In the genomic region with DNA sequence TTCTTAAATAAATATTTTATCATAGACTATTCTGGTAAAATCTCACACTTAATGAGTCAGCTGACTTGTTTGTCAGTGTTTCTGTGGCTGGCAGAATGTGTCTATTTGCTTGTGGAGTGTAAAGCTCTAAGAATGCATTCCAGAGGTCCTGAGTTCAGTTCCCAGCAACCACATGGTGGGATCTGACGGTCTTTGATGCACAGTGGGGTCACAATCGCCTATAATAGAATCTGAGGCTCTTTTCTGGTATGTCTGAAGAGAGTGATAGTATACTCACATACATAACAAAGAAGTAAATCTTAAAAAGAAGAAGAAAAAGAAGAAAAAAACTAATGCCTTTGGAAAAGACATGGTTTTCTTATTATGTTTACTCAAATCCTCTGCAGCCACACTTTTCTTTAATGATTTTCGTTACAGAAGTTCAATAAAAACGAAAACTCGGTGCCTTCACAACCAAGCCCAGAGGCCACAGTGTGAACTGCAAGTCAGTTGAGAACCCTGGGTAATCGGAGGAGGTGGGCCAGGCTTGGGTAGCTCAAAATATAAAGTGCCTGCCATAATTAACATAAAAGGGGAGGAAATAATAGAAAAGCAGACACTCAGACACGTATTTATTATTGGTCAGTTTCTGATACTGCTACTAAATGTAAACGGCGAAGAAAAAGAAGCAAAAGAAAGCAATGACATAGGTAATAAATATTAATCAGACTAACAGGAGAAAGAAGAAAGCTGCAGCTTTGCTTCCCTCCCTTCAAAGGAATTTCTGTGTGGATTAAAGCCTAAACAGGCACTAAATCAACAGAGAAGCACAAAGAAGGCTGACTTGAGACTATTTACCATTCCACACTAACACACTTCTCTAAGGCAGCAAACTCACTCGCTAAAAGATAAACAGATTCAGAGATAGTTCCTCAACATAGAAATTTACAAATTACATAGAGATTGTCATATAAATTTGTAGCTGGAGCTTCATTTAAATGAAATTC, we compare ENCODE assay signal across 17 mouse cellular contexts.
DNase-seq lines count a peak whose midpoint lies in the region; ATAC-seq and TF ChIP-seq lines count a peak whose summit lies in the region.
"Had no signal": no experiment of that assay in that cellular context is flagged by ENCODE, and none has a peak within 500 bp of the region (broad histone marks: within the 10 kb centered on the region; RNA-seq: fewer than 3 reads in every experiment).

No protein-coding gene starts in this region.

- ATAC-seq in forebrain, embryonic 14.5 days: 0 out of 2 replicates have a peak, but pooled peaks have one; percentile 48
- no peak for ATAC-seq in midbrain, postnatal 0 days (ENCODE audit: low FRiP score)
- ATAC-seq in neural tube, embryonic 13.5 days (ENCODE audit: low read depth): peak; percentile 74; the same call in 1 of the 2 replicates
- ATAC-seq: hindbrain, postnatal 0 days had no signal

- no peak overlapping the region for H3K4me3 ChIP-seq in forebrain, embryonic 14.5 days (ENCODE audit: low read depth, low read length)
- H3K4me3 ChIP-seq in forebrain, embryonic 10.5 days: no peak overlapping the region
- H3K4me3 ChIP-seq in midbrain, embryonic 10.5 days: no peak overlapping the region
- no peak overlapping the region for H3K4me3 ChIP-seq in midbrain, postnatal 0 days (ENCODE audit: low read depth, low read length)
- no peak overlapping the region for H3K4me3 ChIP-seq in neural tube, embryonic 13.5 days
- H3K4me3 ChIP-seq: embryonic facial prominence, embryonic 13.5 days; heart, adult 2 months; kidney, embryonic 15.5 days had no signal

- DNase-seq in forebrain, embryonic 14.5 days (ENCODE audit: low spot score): no peak
- DNase-seq in forebrain, embryonic 10.5 days (ENCODE audit: extremely low spot score, low spot score): no peak
- peak; percentile 32 for DNase-seq in midbrain, embryonic 10.5 days (ENCODE audit: low spot score)
- no peak for DNase-seq in midbrain, postnatal 0 days (ENCODE audit: low spot score)
- DNase-seq in embryo, embryonic 9.5 days (ENCODE audit: extremely low spot score): peak; percentile 29
- DNase-seq in adrenal gland, postnatal 25 days: no peak
- DNase-seq in B cell, adult 2 months: no peak
- DNase-seq: cerebellum, postnatal 14 days; heart, adult 2 months; lung, adult 18-20 months; right cerebral cortex, postnatal 4 days; thymus, adult 18-20 months had no signal

- WGBS in forebrain, embryonic 14.5 days: 43% methylated on average over 10 of the region's 10 CpGs
- 59% methylated on average over 10 of the region's 10 CpGs for WGBS in forebrain, embryonic 10.5 days
- 38% methylated on average over 10 of the region's 10 CpGs for WGBS in midbrain, embryonic 10.5 days
- 28% methylated on average over 10 of the region's 10 CpGs for WGBS in midbrain, postnatal 0 days
- 21% methylated on average over 10 of the region's 10 CpGs for WGBS in neural tube, embryonic 13.5 days

- no peak overlapping the region for H3K4me2 ChIP-seq in forebrain, embryonic 14.5 days (ENCODE audit: low read length)
- H3K4me2 ChIP-seq in midbrain, postnatal 0 days (ENCODE audit: low read depth, low read length, poor library complexity, severe bottlenecking): no peak overlapping the region
- H3K4me2 ChIP-seq in neural tube, embryonic 13.5 days: no peak overlapping the region
- H3K4me2 ChIP-seq: embryonic facial prominence, embryonic 13.5 days; kidney, embryonic 15.5 days had no signal

- H3K27me3 ChIP-seq in forebrain, embryonic 14.5 days (replicated peaks; ENCODE audit: control insufficient read depth, insufficient read depth, low read length): no peaks in the 10 kb centered on the region
- H3K27me3 ChIP-seq in forebrain, embryonic 10.5 days (ENCODE audit: poor library complexity, severe bottlenecking): no peaks in the 10 kb centered on the region
- H3K27me3 ChIP-seq in midbrain, embryonic 10.5 days (ENCODE audit: low read depth, poor library complexity, severe bottlenecking): no peaks in the 10 kb centered on the region
- no peaks in the 10 kb centered on the region for H3K27me3 ChIP-seq in midbrain, postnatal 0 days (ENCODE audit: insufficient read depth, low read length)
- no peaks in the 10 kb centered on the region for H3K27me3 ChIP-seq in neural tube, embryonic 13.5 days
- H3K27me3 ChIP-seq: embryonic facial prominence, embryonic 13.5 days; kidney, embryonic 15.5 days had no signal

- no peaks in the 10 kb centered on the region for H3K36me3 ChIP-seq in forebrain, embryonic 14.5 days (ENCODE audit: control insufficient read depth, insufficient read depth, low read length)
- no peaks in the 10 kb centered on the region for H3K36me3 ChIP-seq in forebrain, embryonic 10.5 days (replicated peaks)
- no peaks in the 10 kb centered on the region for H3K36me3 ChIP-seq in midbrain, embryonic 10.5 days
- H3K36me3 ChIP-seq in midbrain, postnatal 0 days (ENCODE audit: insufficient read depth, low read length): no peaks in the 10 kb centered on the region
- H3K36me3 ChIP-seq in neural tube, embryonic 13.5 days: no peaks in the 10 kb centered on the region
- H3K36me3 ChIP-seq: embryonic facial prominence, embryonic 13.5 days; kidney, embryonic 15.5 days had no signal

- H3K9me3 ChIP-seq in forebrain, embryonic 14.5 days (replicated peaks; ENCODE audit: control insufficient read depth, low read length): no peaks in the 10 kb centered on the region
- no peaks in the 10 kb centered on the region for H3K9me3 ChIP-seq in forebrain, embryonic 10.5 days
- H3K9me3 ChIP-seq in midbrain, embryonic 10.5 days (replicated peaks): no peaks in the 10 kb centered on the region; the same call in 1 of the 2 replicates
- H3K9me3 ChIP-seq in midbrain, postnatal 0 days (ENCODE audit: low read length): no peaks in the 10 kb centered on the region
- H3K9me3 ChIP-seq in neural tube, embryonic 13.5 days: no peaks in the 10 kb centered on the region
- H3K9me3 ChIP-seq: embryonic facial prominence, embryonic 13.5 days; kidney, embryonic 15.5 days had no signal

- H3K27ac ChIP-seq in forebrain, embryonic 14.5 days (ENCODE audit: low read depth, low read length): no peak overlapping the region
- H3K27ac ChIP-seq in forebrain, embryonic 10.5 days: no peak overlapping the region
- peak overlapping the region; percentile 42; the same call in 1 of the 2 replicates for H3K27ac ChIP-seq in midbrain, embryonic 10.5 days (replicated peaks)
- H3K27ac ChIP-seq in midbrain, postnatal 0 days (ENCODE audit: low read depth, low read length): no peak overlapping the region
- H3K27ac ChIP-seq in neural tube, embryonic 13.5 days (replicated peaks): no peak overlapping the region
- H3K27ac ChIP-seq: embryonic facial prominence, embryonic 13.5 days; heart, adult 2 months; hindbrain, postnatal 0 days; kidney, embryonic 15.5 days; macrophage had no signal

- H3K4me1 ChIP-seq in forebrain, embryonic 14.5 days (ENCODE audit: control insufficient read depth, insufficient read depth, low read length): no peaks in the 10 kb centered on the region
- H3K4me1 ChIP-seq in forebrain, embryonic 10.5 days: no peaks in the 10 kb centered on the region
- peaks cover 17% of the 10 kb centered on the region; the same call in 1 of the 2 replicates for H3K4me1 ChIP-seq in midbrain, embryonic 10.5 days
- H3K4me1 ChIP-seq in midbrain, postnatal 0 days (ENCODE audit: insufficient read depth, low read length): no peaks in the 10 kb centered on the region
- H3K4me1 ChIP-seq in neural tube, embryonic 13.5 days (replicated peaks): no peaks in the 10 kb centered on the region
- H3K4me1 ChIP-seq: embryonic facial prominence, embryonic 13.5 days; kidney, embryonic 15.5 days had no signal

- H3K9ac ChIP-seq in forebrain, embryonic 14.5 days (ENCODE audit: low read length): no peak overlapping the region
- no peak overlapping the region for H3K9ac ChIP-seq in midbrain, postnatal 0 days (replicated peaks; ENCODE audit: low read length, poor library complexity, severe bottlenecking)
- H3K9ac ChIP-seq in neural tube, embryonic 13.5 days: no peak overlapping the region
- H3K9ac ChIP-seq: embryonic facial prominence, embryonic 13.5 days; kidney, embryonic 15.5 days had no signal

- TF ChIP-seq CTCF in midbrain, postnatal 0 days (IDR thresholded peaks at IDR 0.05): no peak

Comparison
In these comparisons a context has a peak if more than half of its experiments do, and no peak if none do; other contexts are left out.
1. DNase-seq: peak in midbrain, embryonic 10.5 days (single experiment) and embryo, embryonic 9.5 days (single experiment); none in forebrain, embryonic 14.5 days (single experiment), forebrain, embryonic 10.5 days (single experiment), midbrain, postnatal 0 days (single experiment), adrenal gland, postnatal 25 days (single experiment) and B cell, adult 2 months (0 of 2).